Mouse (Mus musculus) lung, embryonic 14.5 days (tissue): ENCODE measurements around the gene Cyth4. TPM values are rescaled to one million over a fixed set of nuclear protein-coding genes. Genes with fewer than 3 reads are reported as not detected.

Source experiments
- ATAC-seq: fragments of 200-750 bp; cut with Nextera tagmentation; 2 replicates; pipeline ENCODE4 v1.8.0; 2017; ENCODE audit warnings: mild to moderate bottlenecking, moderate TSS enrichment, moderate library complexity; ENCODE audit not compliant: insufficient read depth
- DNase-seq: peaks from one replicate; pipeline ENCODE4 v3.0.0-alpha.2; 2015
- H3K27ac ChIP-seq: fragments of 300-500 bp; sonication (generic); 2 replicates; pipeline ENCODE4 v1.5.1; 2014; ENCODE audit warnings: low read depth, mild to moderate bottlenecking, moderate library complexity
- H3K27me3 ChIP-seq: fragments of 300-500 bp; sonication (generic); 2 replicates; pipeline ENCODE4 v1.6.1; 2014; ENCODE audit warnings: low read length, control low read depth; ENCODE audit not compliant: insufficient read depth
- H3K36me3 ChIP-seq: fragments of 300-500 bp; sonication (generic); 2 replicates; pipeline ENCODE4 v1.6.1; 2014; ENCODE audit warnings: control low read depth; ENCODE audit not compliant: insufficient read depth
- H3K4me1 ChIP-seq: fragments of 300-500 bp; sonication (generic); 2 replicates; pipeline ENCODE4 v1.6.1; 2014; ENCODE audit warnings: antibody characterized with exemption, control low read depth; ENCODE audit not compliant: insufficient read depth
- H3K4me2 ChIP-seq: fragments of 300-500 bp; sonication (generic); 2 replicates; pipeline ENCODE4 v1.6.1; 2014; ENCODE audit warnings: mild to moderate bottlenecking
- H3K4me3 ChIP-seq: fragments of 300-500 bp; sonication (generic); 2 replicates; pipeline ENCODE4 v1.5.1; 2014; ENCODE audit warnings: low read depth, low read length
- H3K9ac ChIP-seq: fragments of 300-500 bp; sonication (generic); 2 replicates; pipeline ENCODE4 v1.6.1; 2014
- H3K9me3 ChIP-seq: fragments of 300-500 bp; sonication (generic); 2 replicates; pipeline ENCODE4 v1.6.1; 2016; ENCODE audit warnings: low read depth, low read length, control low read depth
- CTCF ChIP-seq: IDR thresholded peaks from 2 replicates; pipeline ENCODE4 v1.5.1; 2016; ENCODE audit warnings: antibody characterized with exemption, low read depth
- WGBS: fragments of 180-500 bp; shearing (Covaris S2); extraction: QIAGEN DNeasy Blood & Tissue Kit; methylation state at CpG from one replicate; pipeline ENCODE4 v1.1.7; 2014; 5-methylcytosine and 5-hydroxymethylcytosine counted together
- polyA plus RNA-seq: library from polyadenylated mRNA; unstranded; fragments of >200 nt; fragmentation: Nextera tagmentation; extraction: Ambion mirVana; gene quantifications from 2 replicates; pipeline ENCODE4 v1.2.1, GENCODE M21; 2014

Gene Cyth4
- polyA plus RNA-seq, 1 experiment from 2014 or later, result 4.9 TPM

DNA sequence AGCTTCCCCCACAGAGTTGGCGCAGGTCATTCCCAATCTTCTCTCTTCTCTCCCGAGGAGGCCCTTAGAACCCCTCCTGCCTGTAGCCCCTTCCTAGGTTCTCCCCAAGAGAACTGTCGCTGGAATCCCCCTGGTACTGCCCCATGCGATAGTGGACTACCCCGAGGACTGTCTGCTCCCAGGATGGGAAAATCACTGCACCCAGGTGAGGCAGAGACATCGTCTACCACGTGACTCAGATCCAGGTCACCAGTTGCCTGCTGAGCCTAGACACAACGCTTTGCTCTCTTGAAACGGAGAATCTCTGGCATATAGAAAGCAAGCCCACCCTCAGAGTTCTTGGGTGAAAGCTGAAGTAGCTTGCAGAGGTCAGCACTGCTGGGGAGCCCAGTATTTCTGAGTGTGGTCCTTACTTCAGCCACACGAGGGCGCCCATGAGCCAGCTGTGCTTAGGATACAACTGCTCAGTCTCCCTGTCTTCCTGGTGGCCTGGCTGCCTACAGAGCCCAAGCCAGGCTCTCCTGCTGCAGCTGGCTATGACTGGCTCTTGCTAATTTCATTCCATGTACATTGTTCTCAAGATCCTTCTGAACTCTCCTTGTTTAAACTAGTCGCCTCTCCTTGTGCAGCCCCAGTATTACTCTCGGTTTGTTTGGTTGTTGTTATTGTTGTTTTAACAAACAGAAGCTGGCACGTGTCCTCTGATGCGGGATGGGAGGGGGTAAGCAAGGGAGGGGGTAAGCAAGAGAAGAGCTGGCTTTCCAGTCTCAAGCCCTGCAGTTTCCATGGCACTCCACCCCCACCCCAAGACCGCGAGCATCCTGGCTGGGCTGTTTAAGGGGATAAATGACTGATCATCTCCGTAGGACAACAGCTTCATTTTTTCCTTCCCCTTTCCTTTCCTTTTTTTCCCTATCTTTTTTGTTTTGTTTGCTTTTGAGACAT, 9.5 kb upstream of the Cyth4 start:
- WGBS, result 50% methylated on average over 18 of the region's 18 CpGs
- H3K4me3 ChIP-seq, result no peak overlapping the region
- TF ChIP-seq CTCF, result peak; percentile 96
- H3K9ac ChIP-seq, result no peak overlapping the region
- H3K9me3 ChIP-seq, result no peaks in the 10 kb centered on the region; the same call in 1 of the 2 replicates
- peak; percentile 93 for DNase-seq
- H3K27ac ChIP-seq, result no peak overlapping the region
- H3K4me1 ChIP-seq, result no peaks in the 10 kb centered on the region
- H3K36me3 ChIP-seq, result no peaks in the 10 kb centered on the region
- no peak overlapping the region for H3K4me2 ChIP-seq
- peak; percentile 82 for ATAC-seq
- H3K27me3 ChIP-seq, result peaks cover 2% of the 10 kb centered on the region; the same call in 1 of the 2 replicates

DNA sequence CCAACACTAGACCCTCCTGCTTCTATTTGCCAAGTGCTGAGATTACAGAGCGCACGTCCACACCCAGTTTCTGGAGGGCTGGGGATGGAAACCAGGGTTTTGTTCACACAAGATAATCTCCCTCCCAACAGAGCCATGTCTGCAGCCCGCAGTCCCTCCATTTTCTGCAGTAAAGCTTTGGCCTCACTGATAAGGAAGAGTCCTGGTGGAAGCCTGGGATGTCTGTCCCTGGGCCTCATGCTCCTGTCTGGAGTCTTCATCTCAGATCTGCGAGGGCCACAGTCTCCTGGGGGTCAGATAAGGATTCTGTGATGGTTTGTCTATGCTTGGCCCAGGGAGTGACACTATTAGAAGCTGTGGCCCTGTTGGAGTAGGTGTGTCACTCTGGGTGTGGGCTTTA, 8.8 kb upstream of the Cyth4 start:
- H3K9ac ChIP-seq, result no peak overlapping the region
- no peaks in the 10 kb centered on the region for H3K4me1 ChIP-seq
- H3K4me3 ChIP-seq, result no peak overlapping the region
- DNase-seq (no peak), ATAC-seq (no peak)
- H3K27ac ChIP-seq, result no peak overlapping the region
- 68% methylated on average over 4 of the region's 4 CpGs for WGBS
- no peaks in the 10 kb centered on the region for H3K36me3 ChIP-seq
- no peak overlapping the region for H3K4me2 ChIP-seq
- H3K27me3 ChIP-seq, result peaks cover under 1% of the 10 kb centered on the region; the same call in 1 of the 2 replicates
- TF ChIP-seq CTCF, result no peak
- H3K9me3 ChIP-seq, result no peaks in the 10 kb centered on the region; the same call in 1 of the 2 replicates

DNA sequence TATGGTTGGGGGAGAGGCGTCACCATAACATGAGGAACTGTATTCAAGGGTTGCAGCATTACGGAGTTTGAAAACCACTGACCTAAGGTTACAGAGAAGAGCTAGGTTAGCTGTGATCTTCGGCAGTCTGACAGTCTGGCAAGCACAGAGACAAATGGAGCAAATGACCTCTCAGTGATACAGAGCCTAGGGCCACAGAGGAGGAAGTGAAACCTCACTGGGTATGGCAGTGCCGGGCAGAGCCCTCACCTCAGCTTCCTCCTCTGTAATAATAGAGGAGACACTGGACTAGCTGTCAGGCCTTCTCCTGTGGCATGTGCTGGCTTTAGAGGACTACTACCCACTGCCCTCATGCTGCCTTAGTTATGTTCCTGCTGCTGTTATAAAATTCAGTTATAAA, 7.9 kb upstream of the Cyth4 start:
- no peak for TF ChIP-seq CTCF
- ATAC-seq (no peak), DNase-seq (peak; percentile 14)
- no peak overlapping the region for H3K27ac ChIP-seq
- no peak overlapping the region for H3K4me2 ChIP-seq
- H3K4me1 ChIP-seq, result no peaks in the 10 kb centered on the region
- no peaks in the 10 kb centered on the region; the same call in 1 of the 2 replicates for H3K9me3 ChIP-seq
- WGBS, result 66% methylated on average over 4 of the region's 4 CpGs
- no peak overlapping the region for H3K9ac ChIP-seq
- no peaks in the 10 kb centered on the region for H3K27me3 ChIP-seq
- no peak overlapping the region for H3K4me3 ChIP-seq
- no peaks in the 10 kb centered on the region for H3K36me3 ChIP-seq

DNA sequence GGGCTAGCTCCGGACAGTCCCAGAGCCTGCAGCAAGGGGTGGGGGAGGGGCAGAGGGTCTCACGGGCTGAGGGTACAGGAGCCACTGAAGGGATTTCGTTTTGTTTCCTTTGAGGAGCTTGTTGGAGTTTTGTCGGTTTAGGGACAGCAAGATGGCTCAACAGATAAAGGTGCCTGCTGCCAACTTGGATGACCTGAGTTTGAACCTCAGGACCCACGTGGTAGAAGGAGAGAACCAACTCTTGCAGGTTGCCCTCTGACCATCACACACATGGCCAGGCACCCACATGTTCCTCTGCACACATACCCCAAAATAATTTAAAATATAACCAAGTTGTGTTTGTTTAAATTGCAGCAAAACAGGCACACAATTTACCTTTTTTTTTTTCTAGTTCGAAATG, 6.9 kb upstream of the Cyth4 start:
- H3K4me1 ChIP-seq, result no peaks in the 10 kb centered on the region
- H3K27ac ChIP-seq, result no peak overlapping the region
- WGBS, result 59% methylated on average over 6 of the region's 6 CpGs
- TF ChIP-seq CTCF, result no peak
- no peak for ATAC-seq
- no peaks in the 10 kb centered on the region for H3K36me3 ChIP-seq
- no peak overlapping the region for H3K9ac ChIP-seq
- H3K4me2 ChIP-seq, result no peak overlapping the region
- H3K4me3 ChIP-seq, result no peak overlapping the region
- no peaks in the 10 kb centered on the region; the same call in 1 of the 2 replicates for H3K9me3 ChIP-seq
- no peak for DNase-seq
- no peaks in the 10 kb centered on the region for H3K27me3 ChIP-seq

DNA sequence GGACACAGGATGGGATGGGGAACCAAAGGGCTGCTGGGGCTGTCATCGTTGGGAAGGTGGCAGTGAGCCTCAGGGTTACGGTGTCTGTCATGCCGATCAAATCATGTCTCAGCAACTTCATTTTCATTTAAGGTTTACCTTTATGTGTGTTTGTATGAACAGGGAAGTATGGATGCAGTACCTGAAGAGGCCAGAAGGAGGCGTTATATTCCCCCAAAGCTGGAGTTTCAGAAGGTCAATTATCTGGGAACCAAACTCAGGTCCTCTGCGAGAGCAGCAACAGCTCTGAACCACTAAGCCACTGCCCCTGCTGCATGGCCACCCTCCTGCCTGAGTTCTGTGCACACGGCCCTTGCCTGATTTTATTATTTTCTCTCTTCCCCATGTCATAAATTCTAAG, 6.1 kb upstream of the Cyth4 start:
- peak; percentile 32; the same call in 1 of the 2 replicates for TF ChIP-seq CTCF
- no peaks in the 10 kb centered on the region for H3K27me3 ChIP-seq

DNA sequence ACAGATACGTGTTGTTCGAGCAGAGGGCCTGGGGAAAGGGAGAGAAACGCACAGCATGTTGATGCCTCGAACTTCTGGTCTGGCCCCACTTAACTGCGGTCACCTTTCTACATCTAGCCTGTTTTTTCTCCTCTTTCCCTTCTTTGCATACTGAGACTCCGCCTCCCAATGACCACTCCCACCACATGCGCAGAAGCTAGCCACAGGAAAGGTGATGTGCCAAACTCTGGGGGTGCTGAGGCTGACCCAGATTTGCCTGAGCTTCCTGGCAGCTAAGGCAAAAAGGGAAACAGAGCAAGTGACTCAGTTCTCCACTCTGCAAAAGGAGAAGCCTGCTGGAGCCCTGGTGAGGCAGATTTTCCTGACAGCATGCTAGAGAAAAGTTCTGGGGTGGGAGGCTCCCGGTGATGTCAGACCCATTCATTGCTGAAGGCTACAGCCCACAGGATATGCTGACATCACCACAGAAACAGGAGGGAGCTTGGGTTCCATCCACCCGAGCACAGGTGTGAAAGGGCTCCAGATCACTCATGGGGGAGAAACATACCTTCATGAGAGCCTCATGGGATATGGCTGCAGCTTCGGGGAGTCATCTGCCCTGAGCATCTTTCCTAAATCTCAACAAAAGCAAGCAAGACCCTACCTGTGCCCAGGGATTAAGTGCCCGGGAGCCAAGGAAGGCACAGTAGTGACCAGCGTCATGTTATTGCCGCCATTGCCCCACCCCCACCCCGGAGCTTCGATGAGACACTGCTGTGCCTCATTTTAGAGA, 5.0 kb upstream of the Cyth4 start:
- DNase-seq (peak; percentile 4), ATAC-seq (no peak)
- Histone ChIP-seq H3K9me3 (no peaks in the 10 kb centered on the region), H3K4me3 (no peak overlapping the region), H3K36me3 (no peaks in the 10 kb centered on the region), H3K9ac (no peak overlapping the region), H3K27ac (no peak overlapping the region), H3K4me1 (no peaks in the 10 kb centered on the region), H3K4me2 (no peak overlapping the region), H3K27me3 (no peaks in the 10 kb centered on the region)
- WGBS, result 54% methylated on average over 15 of the region's 15 CpGs
- no peak for TF ChIP-seq CTCF

More for the DNA sequence above, 6.1 kb upstream of the Cyth4 start:
- Histone ChIP-seq H3K9me3 (no peaks in the 10 kb centered on the region), H3K9ac (no peak overlapping the region), H3K4me3 (no peak overlapping the region), H3K36me3 (no peaks in the 10 kb centered on the region), H3K4me2 (no peak overlapping the region), H3K4me1 (no peaks in the 10 kb centered on the region), H3K27ac (no peak overlapping the region)
- ATAC-seq (no peak), DNase-seq (no peak)
- 73% methylated on average over 6 of the region's 6 CpGs for WGBS
